Mouse (Mus musculus): Measurements from ENCODE around the gene H2-T23.
A peak's percentile ranks its signal among the peaks of the same experiment; 100 is the strongest.
"Not testable (repeated sequence)": the region's sequence is repeated elsewhere in the genome, so short reads cannot be mapped to it uniquely, and the experiment has no call there.

Gene H2-T23

DNA sequence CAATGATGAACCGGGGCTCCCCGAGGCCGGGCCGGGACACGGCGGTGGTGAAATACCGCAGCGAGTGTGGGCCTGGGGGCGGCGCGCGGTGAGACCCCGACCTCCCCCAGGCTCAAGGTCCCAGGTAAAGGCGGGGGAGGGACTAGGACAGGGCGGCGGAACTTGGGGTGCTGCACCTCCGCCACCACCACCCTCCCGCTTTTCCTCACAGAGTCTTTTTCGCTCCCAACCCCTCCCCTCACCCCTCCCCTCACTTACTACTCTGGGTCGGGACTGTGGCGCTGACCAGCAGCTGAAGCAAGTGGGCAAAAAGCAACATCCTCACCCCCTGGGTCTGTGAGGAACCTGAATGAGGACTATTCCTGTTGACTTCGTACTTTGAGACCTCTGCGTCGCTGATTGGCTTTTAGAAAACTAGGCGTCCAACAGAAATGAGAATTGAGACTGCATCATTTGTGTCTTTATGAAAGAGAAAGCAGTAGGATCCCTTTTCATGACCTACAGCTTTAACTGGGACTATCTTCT lies at the start of gene H2-T23:
TSS of gene H2-T23 (minus strand) at position 505 of the 525 bp plus-strand sequence.
- DNase-seq (ENCODE audit: extremely low read depth, low read depth): peak; percentile 90

DNA sequence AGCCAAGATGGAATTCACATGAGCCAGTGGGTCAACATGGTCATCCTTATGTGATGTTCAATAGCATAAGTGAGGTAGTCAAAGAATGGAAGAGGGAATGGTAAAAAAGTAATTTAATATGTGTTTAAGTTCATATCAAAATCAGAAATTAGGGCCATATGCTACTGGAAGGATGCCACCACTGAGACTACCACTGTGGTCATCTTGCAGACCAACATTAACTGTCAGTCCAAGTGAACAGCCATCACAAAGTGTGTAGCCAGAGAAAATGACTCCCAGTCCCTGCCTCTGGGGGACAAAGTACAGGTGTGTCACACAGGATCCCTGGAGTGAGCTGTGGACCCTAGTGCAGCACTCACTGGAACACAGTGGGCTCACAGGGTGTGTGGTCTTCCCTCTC lies 49.2 kb upstream of the H2-T23 start:
- not testable (repeated sequence) for DNase-seq (ENCODE audit: extremely low read depth, low read depth)

- DNase-seq (ENCODE audit: extremely low read depth, low read depth): peak; percentile 66
Observed at GRCm38 (mm10) chr17:36060829-36061228, 28.2 kb upstream of the H2-T23 start.

DNA sequence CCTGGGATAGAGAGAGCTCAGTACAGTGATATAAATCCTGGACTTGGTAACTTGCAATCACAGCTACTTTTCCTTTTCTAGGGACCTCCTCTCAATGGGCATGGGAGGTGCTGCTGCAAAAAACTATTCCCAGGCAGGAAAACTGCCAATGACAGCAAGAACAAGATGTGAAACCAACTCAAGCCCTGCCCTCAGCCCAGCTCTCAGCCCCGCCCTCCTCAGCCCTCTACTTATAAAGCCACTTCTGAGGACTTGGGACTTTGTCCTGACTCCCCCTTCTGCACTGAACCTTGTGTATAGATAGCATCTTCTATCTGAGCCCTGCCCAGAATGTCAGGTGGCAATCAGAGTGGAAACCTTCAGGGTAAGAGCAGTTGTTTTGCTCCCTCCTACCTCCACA lies 25.7 kb upstream of the H2-T23 start, which contains the start of gene Gm11127:
TSS of gene Gm11127 (minus strand) at position 10 of the 400 bp plus-strand sequence.
- DNase-seq (ENCODE audit: extremely low read depth, low read depth): not testable (repeated sequence)

GRCm38 (mm10) chr17:36057927-36058326 lies 25.3 kb upstream of the H2-T23 start:
- DNase-seq (ENCODE audit: extremely low read depth, low read depth): not testable (repeated sequence)

- no peak for DNase-seq (ENCODE audit: extremely low read depth, low read depth)
Observed at GRCm38 (mm10) chr17:36043286-36043685, 10.6 kb upstream of the H2-T23 start.

GRCm38 (mm10) chr17:36042610-36043169 lies 10.0 kb upstream of the H2-T23 start, which contains the start of the genes H2-T22 and Gm6034:
Gene H2-T22 (minus strand): TSS chr17:36042747.
Gene Gm6034 (plus strand): TSS chr17:36042961.
- DNase-seq (ENCODE audit: extremely low read depth, low read depth): peak; percentile 99

DNA sequence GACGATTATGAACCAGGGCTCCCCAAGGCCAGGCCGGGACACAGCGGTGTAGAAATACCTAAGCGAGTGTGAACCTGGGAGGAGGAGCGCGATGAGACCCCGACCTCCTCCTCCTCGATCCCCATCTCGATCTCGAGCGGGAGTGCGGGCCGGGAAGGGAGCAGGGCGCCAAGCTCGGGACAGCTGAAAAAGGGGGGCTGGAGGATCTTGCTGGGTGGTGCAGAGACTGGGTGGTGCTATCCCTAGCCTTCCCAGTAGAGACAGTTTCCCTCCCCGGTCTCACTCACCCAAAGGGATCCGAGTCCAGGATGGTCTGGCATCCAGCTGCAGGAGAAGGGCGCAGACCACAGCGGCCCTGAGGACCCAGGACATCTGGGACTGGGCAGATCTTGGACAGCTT lies 9.4 kb upstream of the H2-T23 start:
- DNase-seq (ENCODE audit: extremely low read depth, low read depth): not testable (repeated sequence)

DNA sequence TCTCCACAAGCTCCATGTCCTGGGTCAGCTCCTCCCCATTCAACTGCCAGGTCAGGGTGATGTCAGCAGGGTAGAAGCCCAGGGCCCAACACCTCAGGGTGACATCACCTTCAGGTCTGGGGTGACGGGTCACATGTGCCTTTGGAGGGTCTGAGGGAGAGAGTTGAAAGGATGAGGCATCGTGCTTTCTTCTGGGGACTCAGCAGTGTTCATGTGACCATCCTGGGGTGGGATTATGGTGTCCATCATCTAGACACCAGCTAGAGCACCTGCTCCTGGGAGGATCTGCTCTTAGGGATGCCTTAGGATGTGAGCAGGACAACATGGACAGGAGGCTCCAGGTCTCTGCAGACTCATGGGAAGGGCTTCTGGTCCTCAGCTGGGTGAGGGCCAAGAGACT lies 7.9 kb upstream of the H2-T23 start:
- DNase-seq (ENCODE audit: extremely low read depth, low read depth): not testable (repeated sequence)

- DNase-seq (ENCODE audit: extremely low read depth, low read depth): not testable (repeated sequence)
Observed at GRCm38 (mm10) chr17:36036126-36036525, 3.5 kb upstream of the H2-T23 start.

DNA sequence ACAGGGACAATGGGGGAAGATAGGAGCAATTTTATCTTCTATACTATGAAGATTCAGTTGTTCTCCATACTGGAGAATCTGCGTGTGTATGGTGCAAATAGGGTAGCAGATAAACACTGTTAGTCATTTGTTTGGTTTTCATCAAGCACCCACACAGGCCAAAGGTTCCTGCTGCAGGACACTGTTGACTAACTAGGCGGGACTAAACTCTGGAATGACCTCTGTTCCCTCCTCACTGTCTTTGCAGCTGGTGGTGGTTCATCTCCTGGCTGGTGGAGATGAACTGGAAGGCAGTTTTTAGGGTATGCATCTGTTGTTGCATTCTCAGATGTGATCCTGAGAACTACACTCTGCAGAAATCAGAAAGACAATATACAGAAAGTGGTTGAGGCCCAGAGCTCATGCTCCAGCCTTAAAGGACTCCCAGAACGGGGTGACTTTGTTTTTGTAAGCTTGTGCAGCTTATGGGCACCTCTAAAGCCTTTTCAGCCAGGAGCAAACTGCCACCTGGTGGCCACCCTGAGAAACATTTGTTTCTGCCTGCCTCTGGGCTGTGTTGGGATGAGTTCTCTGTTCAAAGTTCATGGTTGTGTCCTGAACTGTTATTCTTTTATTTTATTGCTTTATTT lies 2.5 kb upstream of the H2-T23 start:
- not testable (repeated sequence) for DNase-seq (ENCODE audit: extremely low read depth, low read depth)

- DNase-seq (ENCODE audit: extremely low read depth, low read depth): not testable (repeated sequence)
Observed at GRCm38 (mm10) chr17:36034524-36034923, 1.9 kb upstream of the H2-T23 start.

- DNase-seq (ENCODE audit: extremely low read depth, low read depth): not testable (repeated sequence)
Observed at GRCm38 (mm10) chr17:36031583-36032331, 898 bp downstream of the H2-T23 start.

DNA sequence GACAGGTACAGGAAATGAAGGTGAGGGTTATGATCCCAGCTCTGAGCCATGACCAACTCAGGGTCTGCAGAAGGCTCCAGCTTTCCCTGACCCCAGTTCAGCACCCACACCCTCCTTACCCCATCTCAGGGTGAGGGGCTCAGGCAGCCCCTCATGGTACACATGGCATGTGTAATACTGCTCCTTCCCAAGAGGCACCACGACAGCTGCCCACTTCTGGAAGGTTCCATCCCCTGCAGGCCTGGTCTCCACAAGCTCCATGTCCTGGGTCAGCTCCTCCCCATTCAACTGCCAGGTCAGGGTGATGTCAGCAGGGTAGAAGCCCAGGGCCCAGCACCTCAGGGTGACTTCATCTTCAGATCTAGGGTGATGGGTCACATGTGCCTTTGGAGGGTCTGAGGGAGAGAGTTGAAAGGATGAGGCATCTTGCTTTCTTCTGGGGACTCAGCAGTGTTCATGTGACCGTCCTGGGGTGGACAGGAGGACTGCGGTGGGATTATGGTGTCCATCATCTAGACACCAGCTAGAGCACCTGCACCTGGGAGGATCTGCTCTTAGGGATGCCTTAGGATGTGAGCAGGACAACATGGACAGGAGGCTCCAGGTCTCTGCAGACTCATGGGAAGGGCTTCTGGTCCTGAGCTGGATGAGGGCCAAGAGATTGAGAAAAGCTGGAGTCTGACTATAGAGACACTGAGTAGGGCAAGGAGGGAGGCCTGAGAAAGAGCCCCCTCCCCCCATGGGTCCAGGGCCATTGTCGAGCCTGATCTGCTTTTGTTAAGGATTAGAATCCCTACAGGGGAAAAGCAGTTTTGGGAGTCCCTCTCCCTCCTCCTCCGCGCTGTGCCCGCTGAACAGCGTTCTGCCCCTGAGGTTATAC lies 1.7 kb downstream of the H2-T23 start:
- DNase-seq (ENCODE audit: extremely low read depth, low read depth): not testable (repeated sequence)

- peak; percentile 72 for DNase-seq (ENCODE audit: extremely low read depth, low read depth)
Observed at GRCm38 (mm10) chr17:36030046-36030702, 2.5 kb downstream of the H2-T23 start.

DNA sequence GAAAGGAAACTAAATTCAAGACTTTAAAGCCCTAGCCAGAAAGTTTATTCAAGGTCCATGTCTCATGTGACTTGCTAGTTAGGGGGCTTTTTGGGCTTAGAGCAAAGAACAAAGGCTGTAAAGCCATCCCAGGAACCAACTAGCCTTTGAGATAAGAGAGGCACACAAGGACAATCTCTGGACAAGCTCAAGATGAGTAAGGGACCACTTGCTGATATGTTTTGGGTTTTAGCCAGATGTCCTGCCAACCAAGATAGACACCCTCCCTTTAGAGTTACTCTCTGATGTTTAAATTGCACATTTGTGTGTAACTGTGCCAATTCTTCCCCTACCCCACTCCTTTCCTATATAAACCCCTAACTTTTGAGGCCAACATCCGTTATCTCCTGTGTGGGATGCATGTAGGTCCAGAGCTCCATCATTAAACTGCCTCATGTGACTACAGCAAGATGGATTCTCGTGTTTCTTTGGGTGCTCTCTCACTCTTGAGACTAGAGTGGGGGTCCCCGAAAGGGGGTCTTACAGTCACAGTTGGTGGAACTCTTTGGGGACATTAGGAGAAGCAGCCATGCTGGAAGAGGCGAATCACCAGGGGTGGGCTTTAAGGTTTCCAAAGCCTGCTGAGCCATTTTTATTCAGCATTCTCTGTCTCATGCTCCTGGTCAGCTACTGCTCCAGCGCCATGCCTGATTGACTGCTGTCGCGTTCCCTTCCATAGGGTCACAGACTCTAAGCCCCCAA lies 3.6 kb downstream of the H2-T23 start:
- DNase-seq (ENCODE audit: extremely low read depth, low read depth): no peak

DNA sequence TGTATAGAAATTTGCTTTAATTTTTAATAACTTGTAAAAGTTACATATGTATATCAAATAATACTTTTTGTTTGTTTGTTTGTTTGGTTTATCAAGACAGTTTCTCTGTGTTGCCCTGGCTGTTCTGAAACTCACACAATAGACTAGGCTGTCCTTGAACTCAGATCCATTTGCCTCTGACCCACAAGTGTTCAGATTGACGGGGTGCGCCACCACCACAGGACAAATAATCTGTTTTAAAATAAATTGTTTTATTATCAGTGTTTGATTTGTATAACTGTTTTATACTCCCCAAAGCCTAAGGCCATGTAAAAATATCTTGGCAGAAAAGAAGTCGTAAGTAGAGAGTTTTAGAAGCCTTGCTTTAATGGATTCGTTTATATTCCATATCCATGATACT lies 5.0 kb downstream of the H2-T23 start:
- DNase-seq (ENCODE audit: extremely low read depth, low read depth): no peak

DNA sequence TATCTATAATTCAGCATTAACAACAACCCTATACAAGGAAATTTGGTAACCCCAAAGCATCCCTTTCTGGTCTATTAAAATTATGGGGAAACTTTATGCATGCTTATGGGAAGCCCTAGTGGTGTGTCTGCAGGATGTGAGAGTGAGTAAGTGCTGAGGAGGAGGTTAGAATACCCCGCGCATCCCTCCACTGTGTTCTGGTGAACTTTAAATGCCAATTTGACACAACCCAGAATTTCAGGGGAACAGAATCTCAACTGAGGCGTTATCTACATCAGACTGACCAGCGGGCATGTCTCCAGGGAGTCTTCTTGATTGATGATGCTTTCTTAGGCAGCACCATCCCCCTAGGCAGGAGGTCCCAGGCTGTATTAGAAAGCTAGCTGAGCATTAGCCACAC lies 6.8 kb downstream of the H2-T23 start:
- DNase-seq (ENCODE audit: extremely low read depth, low read depth): no peak

DNA sequence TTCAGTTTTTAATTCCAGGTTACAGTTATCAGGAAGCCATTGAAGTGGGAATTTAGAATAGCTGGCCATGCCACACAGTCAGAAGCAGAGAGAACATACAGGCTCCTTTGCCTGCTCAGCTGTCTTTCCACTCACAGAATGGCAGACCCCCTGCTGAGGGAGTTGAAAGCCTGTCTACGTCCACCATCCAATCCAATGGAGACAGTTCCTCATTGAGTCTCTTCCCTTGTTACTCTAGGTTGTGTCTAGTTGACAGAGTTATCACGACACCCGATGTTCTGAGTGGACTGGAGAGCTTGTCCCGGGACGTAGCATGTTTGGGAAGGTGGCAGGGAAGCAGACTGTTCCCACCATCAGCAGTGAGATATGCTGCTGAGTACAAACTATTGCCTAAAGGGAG lies 7.5 kb downstream of the H2-T23 start:
- DNase-seq (ENCODE audit: extremely low read depth, low read depth): no peak

All from MEL-GATA-1-ER (cell line).